Mouse (Mus musculus) heart, postnatal 0 days (tissue): Measurements from ENCODE around the gene Ppp2r2c. TPM values are rescaled to one million over a fixed set of nuclear protein-coding genes. Genes with fewer than 3 reads are reported as not detected.

ENCODE experiments used
- ATAC-seq: fragments of 200-750 bp; cut with Nextera tagmentation; 2 replicates; pipeline ENCODE4 v1.8.0; 2017; ENCODE audit warnings: low read depth, moderate number of reproducible peaks, moderate library complexity; ENCODE audit not compliant: insufficient read depth
- DNase-seq: peaks from one replicate; pipeline ENCODE4 v3.0.0-alpha.2; 2016; ENCODE audit warnings: low spot score
- H3K27ac ChIP-seq: fragments of 300-500 bp; sonication (generic); 2 replicates; pipeline ENCODE4 v1.5.1; 2014; ENCODE audit warnings: low read depth, mild to moderate bottlenecking
- H3K27me3 ChIP-seq: fragments of 300-500 bp; sonication (generic); 2 replicates; pipeline ENCODE4 v1.6.1; 2014; ENCODE audit warnings: low read length, mixed read lengths; ENCODE audit not compliant: control insufficient read depth, insufficient read depth
- H3K36me3 ChIP-seq: fragments of 300-500 bp; sonication (generic); replicated peaks from 2 replicates; pipeline ENCODE4 v1.6.1; 2014; ENCODE audit warnings: low read length, mixed read lengths; ENCODE audit not compliant: control insufficient read depth, insufficient read depth
- H3K4me1 ChIP-seq: fragments of 300-500 bp; sonication (generic); 2 replicates; pipeline ENCODE4 v1.6.1; 2014; ENCODE audit warnings: antibody characterized with exemption; ENCODE audit not compliant: control insufficient read depth, insufficient read depth
- H3K4me2 ChIP-seq: fragments of 300-500 bp; sonication (generic); 2 replicates; pipeline ENCODE4 v1.6.1; 2014; ENCODE audit warnings: low read depth, mild to moderate bottlenecking, low read length, moderate library complexity
- H3K4me3 ChIP-seq: fragments of 300-500 bp; sonication (generic); 2 replicates; pipeline ENCODE4 v1.5.1; 2014; ENCODE audit warnings: low read depth, low read length
- H3K9ac ChIP-seq: fragments of 300-500 bp; sonication (generic); replicated peaks from 2 replicates; pipeline ENCODE4 v1.6.1; 2014; ENCODE audit warnings: low read depth, low read length, mixed read lengths
- H3K9me3 ChIP-seq: fragments of 300-500 bp; sonication (generic); replicated peaks from 2 replicates; pipeline ENCODE4 v1.6.1; 2016; ENCODE audit warnings: low read length; ENCODE audit not compliant: control insufficient read depth
- CTCF ChIP-seq: IDR thresholded peaks from 2 replicates; pipeline ENCODE4 v1.5.1; 2016; ENCODE audit warnings: antibody characterized with exemption, control low read depth, low read depth
- EP300 ChIP-seq: IDR thresholded peaks from 2 replicates; pipeline ENCODE4 v1.6.1; 2016; ENCODE audit warnings: antibody characterized with exemption, low read depth
- WGBS: fragments of 180-500 bp; shearing (Covaris S2); extraction: QIAGEN DNeasy Blood & Tissue Kit; methylation state at CpG from one replicate; pipeline ENCODE4 v1.1.7; 2014; 5-methylcytosine and 5-hydroxymethylcytosine counted together
- polyA plus RNA-seq: library from polyadenylated mRNA; unstranded; fragments of >200 nt; fragmentation: Nextera tagmentation; extraction: Ambion mirVana; gene quantifications from 2 replicates; pipeline ENCODE4 v1.2.1, GENCODE M21; 2015
- total RNA-seq: library from RNA; depleted of rRNA; stranded (reverse); fragments of >200 nt; gene quantifications from 2 replicates; pipeline ENCODE4 v1.2.3, GENCODE M21; 2014; ENCODE audit warnings: low replicate concordance

The Ppp2r2c gene
- total and polyA plus RNA-seq, 2 experiments from 2014 or later, result not detected

- DNase-seq, result no peak
These were observed 29.7 kb downstream of the Ppp2r2c start for GRCm38 (mm10) chr5:36897999-36898398.

GRCm38 (mm10) chr5:36898415-36899109 lies 30.2 kb downstream of the Ppp2r2c start:
- TF ChIP-seq CTCF, result no peak
- TF ChIP-seq EP300, result no peak

More at GRCm38 (mm10) chr5:36897999-36898398, 29.7 kb downstream of the Ppp2r2c start:
- no peak for ATAC-seq
- H3K27ac ChIP-seq, result no peak overlapping the region
- 0 out of 2 replicates have a peak, but pooled peaks cover 5% of the 10 kb centered on the region for H3K4me1 ChIP-seq
- 76% methylated on average over 8 of the region's 8 CpGs for WGBS
- TF ChIP-seq CTCF (no peak), EP300 (no peak)
- H3K9ac ChIP-seq, result no peak overlapping the region
- no peaks in the 10 kb centered on the region for H3K27me3 ChIP-seq
- H3K36me3 ChIP-seq, result no peaks in the 10 kb centered on the region
- no peak overlapping the region for H3K4me2 ChIP-seq
- H3K4me3 ChIP-seq, result no peak overlapping the region
- no peaks in the 10 kb centered on the region for H3K9me3 ChIP-seq

GRCm38 (mm10) chr5:36899392-36899791 lies 31.1 kb downstream of the Ppp2r2c start:
- no peaks in the 10 kb centered on the region for H3K9me3 ChIP-seq
- ATAC-seq (no peak), DNase-seq (no peak)
- no peak overlapping the region for H3K27ac ChIP-seq
- no peak overlapping the region for H3K9ac ChIP-seq
- no peaks in the 10 kb centered on the region for H3K27me3 ChIP-seq
- TF ChIP-seq CTCF (no peak), EP300 (no peak)
- H3K4me1 ChIP-seq, result 0 out of 2 replicates have a peak, but pooled peaks cover 5% of the 10 kb centered on the region
- no peaks in the 10 kb centered on the region for H3K36me3 ChIP-seq
- no peak overlapping the region for H3K4me2 ChIP-seq
- H3K4me3 ChIP-seq, result no peak overlapping the region
- 65% methylated on average over 5 of the region's 5 CpGs for WGBS

More at GRCm38 (mm10) chr5:36898415-36899109, 30.2 kb downstream of the Ppp2r2c start:
- Histone ChIP-seq H3K36me3 (no peaks in the 10 kb centered on the region), H3K4me3 (no peak overlapping the region), H3K4me2 (no peak overlapping the region), H3K9ac (no peak overlapping the region), H3K27ac (no peak overlapping the region), H3K4me1 (0 out of 2 replicates have a peak, but pooled peaks cover 5% of the 10 kb centered on the region), H3K9me3 (no peaks in the 10 kb centered on the region), H3K27me3 (no peaks in the 10 kb centered on the region)
- ATAC-seq (no peak), DNase-seq (no peak)
- WGBS, result 61% methylated on average over 11 of the region's 11 CpGs

GRCm38 (mm10) chr5:36900189-36900619 lies 31.9 kb downstream of the Ppp2r2c start:
- Histone ChIP-seq H3K4me3 (no peak overlapping the region), H3K4me1 (0 out of 2 replicates have a peak, but pooled peaks cover 5% of the 10 kb centered on the region), H3K27me3 (no peaks in the 10 kb centered on the region), H3K9me3 (no peaks in the 10 kb centered on the region), H3K36me3 (no peaks in the 10 kb centered on the region), H3K9ac (no peak overlapping the region), H3K27ac (no peak overlapping the region), H3K4me2 (no peak overlapping the region)
- ATAC-seq, result no peak
- DNase-seq, result no peak
- WGBS, result 34% methylated on average over 6 of the region's 6 CpGs
- TF ChIP-seq EP300, result no peak
- no peak for TF ChIP-seq CTCF

- H3K27ac ChIP-seq, result no peak overlapping the region
- ATAC-seq, result no peak
- no peaks in the 10 kb centered on the region for H3K36me3 ChIP-seq
- TF ChIP-seq EP300 (no peak), CTCF (no peak)
- no peak overlapping the region for H3K9ac ChIP-seq
- H3K27me3 ChIP-seq, result no peaks in the 10 kb centered on the region
- no peak overlapping the region for H3K4me3 ChIP-seq
- WGBS, result 58% methylated on average over 2 of the region's 2 CpGs
- no peak for DNase-seq
- H3K4me2 ChIP-seq, result no peak overlapping the region
- no peaks in the 10 kb centered on the region for H3K9me3 ChIP-seq
- H3K4me1 ChIP-seq, result 0 out of 2 replicates have a peak, but pooled peaks cover 5% of the 10 kb centered on the region
These were observed 34.5 kb downstream of the Ppp2r2c start for GRCm38 (mm10) chr5:36902807-36903206.
